Mouse (Mus musculus) adrenal gland, adult 8-10 months (tissue): Measurements from ENCODE around the gene Heatr1. TPM values are rescaled to one million over a fixed set of nuclear protein-coding genes. Genes with fewer than 3 reads are reported as not detected.
"Not testable (repeated sequence)": the region's sequence is repeated elsewhere in the genome, so short reads cannot be mapped to it uniquely, and the experiment has no call there.

Source experiments
- DNase-seq: peaks from one replicate; pipeline ENCODE4 v3.0.0; 2022
- total RNA-seq, 4 experiments: library from RNA; stranded (reverse); gene quantifications; 2 replicates each; pipeline ENCODE4 v1.2.4; 2022

Gene Heatr1
- total RNA-seq, 4 experiments from 2014 or later = 33.3 to 45.0 (median 35.6) TPM

DNA sequence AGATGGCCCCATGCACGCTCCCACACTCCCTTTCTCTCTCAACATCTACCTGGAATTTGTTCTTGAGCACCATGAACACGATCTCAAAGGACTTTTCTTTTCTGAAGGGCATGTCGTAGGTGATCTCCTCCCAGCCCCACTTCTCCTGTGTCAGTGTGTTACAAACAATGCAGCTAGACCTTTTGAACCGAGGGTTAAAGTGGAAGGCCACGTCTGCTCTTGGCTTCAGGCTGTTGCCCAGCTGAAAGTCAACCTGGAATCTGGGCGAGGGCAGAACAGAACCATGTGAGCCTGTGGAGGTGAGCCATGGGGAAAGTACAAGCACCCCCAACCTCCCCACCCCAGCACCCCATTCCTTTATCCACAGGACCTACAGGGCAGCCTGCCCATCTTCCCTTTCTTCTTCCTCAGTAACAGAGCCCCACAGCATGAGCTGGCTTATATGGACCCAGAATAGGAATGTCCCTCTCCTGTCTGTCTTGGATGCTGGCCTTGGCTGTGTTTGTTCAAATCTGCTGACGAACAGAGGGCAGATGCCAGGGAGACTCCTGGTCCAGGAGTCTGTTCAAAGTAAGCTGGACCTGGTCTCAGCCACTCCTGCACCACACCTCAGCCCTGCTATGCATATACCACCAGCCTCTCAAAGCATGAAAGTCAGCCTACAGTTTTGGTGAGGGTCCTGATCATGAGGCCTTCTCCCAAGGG lies 60.0 kb downstream of the Heatr1 start:
- DNase-seq = no peak

DNA sequence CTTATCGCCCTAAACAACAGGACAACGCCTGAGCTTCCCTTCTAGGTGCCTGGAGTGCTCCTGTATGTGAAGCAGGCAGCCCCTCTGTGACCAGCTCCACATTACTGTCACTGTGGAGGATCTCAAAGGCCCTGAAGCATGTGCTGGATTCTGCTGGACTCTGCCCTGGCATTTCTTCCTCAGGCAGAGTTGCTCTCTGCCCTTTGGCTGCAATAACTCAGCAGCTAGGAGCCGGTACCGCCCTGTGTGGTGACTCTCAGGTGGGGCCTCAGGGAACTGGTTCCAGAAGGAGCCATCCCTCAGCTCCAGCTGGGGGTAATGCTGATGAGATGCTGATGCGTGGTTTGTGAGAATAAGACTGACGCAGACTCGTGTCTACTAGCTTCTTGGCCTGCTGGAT lies 61.9 kb downstream of the Heatr1 start:
- no peak for DNase-seq

DNA sequence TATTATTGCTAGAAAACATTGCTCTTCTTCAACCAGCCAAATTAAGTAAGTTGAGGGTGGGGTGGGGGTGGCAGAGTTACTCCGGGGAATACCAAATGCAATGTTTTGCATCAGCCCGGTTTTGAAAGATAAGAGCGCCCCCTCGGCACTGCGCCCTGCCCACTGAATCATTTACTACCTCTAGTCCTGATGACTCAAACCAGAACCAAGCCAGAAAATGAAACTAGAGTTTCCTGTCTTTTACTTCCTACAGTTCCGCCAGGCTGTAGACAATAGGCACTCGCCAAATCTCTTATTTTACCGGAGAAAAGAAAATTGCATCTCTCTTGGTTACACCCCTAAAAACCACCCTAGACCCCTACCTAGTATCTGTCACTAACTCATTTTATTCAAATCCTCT lies 65.6 kb downstream of the Heatr1 start:
- DNase-seq = peak; percentile 57

DNA sequence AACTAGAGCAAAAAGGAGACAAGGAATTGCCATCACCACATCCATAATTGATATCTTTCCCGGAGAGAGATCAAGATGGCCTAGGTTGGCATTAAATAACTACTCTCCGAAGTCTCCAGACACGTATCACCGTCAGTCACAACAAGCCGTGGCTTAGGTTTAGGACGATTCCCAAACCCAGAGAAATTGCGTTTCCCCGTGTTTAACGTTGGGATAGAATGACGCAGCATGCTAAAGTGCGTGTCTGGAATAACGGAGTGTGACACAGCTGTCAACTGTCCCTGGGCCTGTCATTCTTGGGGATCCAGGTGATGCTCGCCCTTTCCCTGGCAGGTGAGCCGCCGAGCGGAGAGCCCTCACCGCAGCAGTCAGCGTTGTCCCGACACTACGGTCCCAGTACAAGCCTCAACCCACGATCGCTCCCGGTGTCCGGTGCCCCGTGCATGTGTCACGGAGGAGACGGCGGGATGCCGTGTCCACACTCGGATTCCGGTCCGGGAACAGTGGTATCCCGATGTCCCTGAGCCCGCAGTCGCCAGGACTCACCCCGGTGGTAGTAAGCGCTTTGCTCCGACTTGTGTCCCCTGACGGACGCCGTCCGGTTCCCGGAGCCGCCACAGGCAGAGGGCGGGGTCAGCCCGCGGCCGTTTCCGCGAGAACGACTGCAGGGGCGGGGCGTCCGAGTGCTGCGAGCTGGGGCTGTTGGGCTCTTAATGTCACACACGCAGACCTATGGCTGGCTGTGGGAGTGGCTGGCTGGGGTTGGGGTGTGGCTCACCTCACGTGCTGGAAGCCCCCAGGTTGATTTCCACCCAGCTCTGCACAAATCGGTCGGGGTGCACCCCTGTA lies 66.3 kb downstream of the Heatr1 start:
- peak; percentile 94 for DNase-seq

DNA sequence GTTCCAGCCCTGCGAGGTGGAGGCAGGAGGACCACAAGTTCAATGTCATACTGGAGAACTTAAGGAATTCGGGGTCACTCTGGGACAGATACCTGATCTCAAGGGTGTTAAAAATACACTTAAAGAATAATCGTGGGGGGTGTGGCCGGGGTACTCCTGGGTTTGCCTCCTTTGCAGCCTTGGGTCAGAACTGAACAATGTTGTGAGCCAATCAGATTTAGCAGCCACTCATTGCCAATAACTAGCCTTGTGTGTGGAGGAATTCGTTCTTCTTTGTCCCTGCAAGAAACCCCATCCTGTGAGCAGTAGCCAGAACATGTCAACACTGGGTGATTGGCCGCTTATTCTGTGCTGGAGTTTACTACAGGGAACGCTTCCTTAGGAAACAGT lies 66.9 kb downstream of the Heatr1 start:
- no peak for DNase-seq

DNA sequence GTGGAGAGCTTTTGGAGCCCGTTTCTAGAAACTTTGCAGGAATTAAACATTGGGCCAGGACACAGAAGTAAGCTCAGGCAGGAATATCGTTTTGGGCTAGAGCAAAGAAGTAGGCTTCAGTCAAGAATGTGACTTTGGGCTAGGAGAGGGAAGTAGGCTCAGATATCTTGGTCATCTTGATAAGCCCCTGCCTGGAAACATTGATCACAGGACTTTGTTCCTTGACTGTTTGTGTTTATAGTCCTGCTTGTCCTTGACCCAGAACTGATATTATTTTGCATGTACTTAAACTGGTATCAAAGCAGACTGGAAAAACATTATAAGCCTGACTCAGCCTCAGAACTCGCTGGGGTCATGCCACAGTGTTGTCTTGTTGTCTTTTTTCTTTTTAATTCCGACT lies 67.8 kb downstream of the Heatr1 start:
- DNase-seq = no peak

DNA sequence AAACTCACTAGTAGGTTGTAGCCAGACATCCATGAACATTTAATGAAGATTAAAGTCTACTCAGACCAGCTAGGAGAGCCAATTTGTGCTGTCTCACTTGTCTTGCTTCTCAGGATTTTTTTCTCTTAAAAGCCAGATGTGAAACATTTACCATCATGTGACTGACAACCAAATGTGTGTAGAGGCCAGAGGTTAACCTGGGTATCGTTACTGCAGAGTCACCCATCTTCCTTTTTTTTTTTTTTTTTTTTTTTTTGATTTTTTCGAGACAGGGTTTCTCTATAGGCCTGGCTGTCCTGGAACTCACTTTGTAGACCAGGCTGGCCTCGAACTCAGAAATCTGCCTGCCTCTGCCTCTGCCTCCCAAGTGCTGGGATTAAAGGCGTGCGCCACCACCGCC lies 69.3 kb downstream of the Heatr1 start:
- not testable (repeated sequence) for DNase-seq

DNA sequence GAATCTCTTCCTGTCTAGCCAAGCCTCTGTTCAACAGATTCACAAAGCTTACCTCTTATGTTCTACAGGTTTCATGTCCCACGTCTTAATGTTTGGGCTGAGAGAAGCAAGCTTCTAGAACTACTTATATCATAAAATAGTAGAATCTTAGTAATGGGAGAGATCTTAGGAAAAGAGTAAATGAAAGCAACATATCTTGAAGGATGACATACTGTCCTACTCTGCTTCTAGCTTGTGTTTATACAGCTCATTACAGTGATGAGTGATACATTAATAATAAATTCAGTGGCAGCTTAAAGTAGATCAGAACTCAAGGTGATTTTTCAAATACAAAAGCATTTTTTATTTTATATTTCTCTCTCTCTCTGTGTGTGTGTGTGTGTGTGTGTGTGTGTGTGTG lies 70.0 kb downstream of the Heatr1 start, which contains the start of gene Lgals8:
Gene Lgals8, minus strand, starts transcription at position 101 of the 400 bp plus-strand sequence.
- no peak for DNase-seq

DNA sequence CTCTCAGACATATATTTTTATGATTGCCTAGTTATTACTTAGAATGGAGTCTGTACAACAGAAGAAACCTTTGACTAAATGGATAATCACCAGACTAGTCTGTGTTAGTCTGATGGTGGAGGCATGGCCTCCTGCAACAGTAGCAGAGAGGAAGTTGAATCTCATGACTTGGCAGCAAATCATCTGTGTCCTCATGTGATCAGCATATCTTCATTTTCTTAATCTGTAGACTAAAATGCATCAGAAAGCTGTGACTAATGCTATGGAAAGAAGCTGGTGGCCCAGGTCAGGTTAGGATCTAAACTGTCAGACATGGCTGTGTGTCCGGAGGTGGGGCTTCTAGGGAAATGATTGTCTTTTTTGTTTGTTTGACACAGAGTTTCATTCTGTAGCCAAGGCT lies 73.7 kb downstream of the Heatr1 start:
- DNase-seq = no peak

DNA sequence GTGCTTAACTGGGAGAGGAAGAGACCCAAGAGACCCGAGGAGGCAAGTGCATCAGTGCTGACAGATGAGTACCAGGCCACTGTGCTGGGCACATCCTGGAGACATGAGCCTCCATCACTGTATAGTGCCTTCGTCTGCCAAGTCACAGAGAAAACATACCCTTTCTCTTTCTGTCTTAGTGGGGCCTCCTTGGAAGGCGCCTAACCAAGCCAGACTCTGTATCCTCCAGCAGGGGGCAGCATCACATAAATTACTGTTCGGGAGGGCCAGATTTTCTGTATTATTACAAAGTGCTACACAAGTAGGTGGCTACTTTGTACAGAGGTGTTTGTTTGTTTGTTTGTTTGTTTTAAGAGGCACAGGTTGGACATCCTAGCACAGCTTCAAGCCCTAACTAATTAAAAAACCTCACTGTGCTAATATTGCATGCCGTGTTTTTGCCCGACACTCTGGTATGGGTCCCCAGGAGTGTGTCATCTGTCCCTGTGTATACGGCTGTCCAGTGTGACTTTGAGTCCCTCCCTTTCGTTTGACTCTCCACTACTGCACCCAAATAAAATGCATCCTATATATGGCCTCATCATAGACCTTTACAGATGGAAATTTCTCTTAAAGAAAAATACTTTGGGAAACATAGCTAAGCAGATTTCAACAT lies 79.0 kb downstream of the Heatr1 start:
- DNase-seq = peak; percentile 30

DNA sequence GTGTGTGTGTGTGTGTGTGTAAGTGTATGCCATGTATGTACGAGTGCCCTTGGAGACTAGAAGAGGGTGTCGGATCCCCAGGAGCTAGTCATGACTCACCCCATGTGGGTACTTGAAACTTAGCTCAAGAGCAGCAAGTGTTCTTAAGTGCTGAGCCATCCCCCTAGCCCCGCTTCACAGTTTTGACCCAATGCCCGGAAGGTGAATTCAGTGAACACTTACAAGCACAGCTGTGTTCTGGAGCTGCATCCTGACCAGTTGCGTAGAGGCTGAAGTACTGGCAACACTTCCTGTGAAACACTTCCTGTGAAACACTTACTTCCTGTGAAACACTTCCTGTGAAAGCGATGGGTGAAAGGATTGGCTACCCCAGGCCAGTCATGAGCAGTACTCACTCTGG lies 80.4 kb downstream of the Heatr1 start:
- DNase-seq = no peak

DNA sequence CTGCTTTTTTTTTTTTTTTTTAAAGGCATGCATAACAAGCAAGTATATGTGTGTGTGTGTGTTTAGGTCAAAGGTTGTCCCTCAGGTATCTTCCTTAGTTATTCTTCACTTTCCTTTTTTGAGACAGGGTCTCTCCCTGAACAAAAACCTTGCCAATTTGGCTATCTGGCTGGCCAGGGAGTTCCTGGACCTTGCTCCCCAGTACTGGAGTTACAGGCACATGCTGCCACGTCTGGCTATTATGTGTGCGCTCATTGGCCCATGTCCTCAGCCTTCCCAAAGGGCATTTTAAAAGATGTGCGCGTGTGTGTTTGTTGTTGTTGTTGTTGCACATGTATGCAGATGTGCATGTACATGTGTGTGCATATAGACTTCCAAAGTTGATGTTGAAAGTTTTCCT lies 82.1 kb downstream of the Heatr1 start:
- no peak for DNase-seq

DNA sequence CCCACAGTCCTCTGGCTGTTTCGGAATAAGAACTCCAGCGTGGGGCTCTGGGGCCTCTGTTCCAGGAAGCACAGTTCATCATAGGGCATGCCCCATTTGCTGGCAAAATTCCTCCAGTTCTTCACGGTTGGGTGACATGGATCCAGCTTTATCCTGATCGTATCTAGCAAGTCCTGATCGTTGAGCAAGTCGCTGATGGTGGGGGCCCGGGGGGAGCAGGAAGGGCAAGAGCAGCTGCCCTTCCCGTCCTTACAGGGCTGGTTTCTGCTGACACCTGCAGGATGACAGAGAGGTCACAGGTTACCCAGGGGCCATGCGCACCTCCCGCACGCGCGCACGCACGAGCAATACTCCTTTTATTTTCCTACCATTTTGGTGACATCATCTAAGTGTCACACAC lies 83.5 kb downstream of the Heatr1 start:
- no peak for DNase-seq

DNA sequence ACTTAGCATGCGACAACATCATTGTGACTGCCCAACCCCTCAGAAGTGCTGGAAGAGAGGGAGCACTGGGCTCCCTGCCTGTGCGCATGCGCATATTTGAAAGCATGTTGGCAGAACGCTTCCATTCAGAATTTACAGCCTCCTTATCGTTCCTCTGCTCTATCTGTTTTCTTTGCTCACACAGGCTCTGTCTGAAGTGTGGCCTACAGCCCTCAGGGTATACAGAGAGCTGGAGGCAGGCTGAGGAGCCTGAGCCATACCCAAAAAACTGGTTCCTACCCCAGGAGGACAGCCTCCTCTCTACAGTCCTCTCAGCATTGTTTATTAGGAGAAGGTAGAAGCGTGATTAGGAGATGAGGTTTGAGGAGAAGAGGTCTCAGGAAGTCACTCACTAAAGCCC lies 85.0 kb downstream of the Heatr1 start:
- DNase-seq = no peak

DNA sequence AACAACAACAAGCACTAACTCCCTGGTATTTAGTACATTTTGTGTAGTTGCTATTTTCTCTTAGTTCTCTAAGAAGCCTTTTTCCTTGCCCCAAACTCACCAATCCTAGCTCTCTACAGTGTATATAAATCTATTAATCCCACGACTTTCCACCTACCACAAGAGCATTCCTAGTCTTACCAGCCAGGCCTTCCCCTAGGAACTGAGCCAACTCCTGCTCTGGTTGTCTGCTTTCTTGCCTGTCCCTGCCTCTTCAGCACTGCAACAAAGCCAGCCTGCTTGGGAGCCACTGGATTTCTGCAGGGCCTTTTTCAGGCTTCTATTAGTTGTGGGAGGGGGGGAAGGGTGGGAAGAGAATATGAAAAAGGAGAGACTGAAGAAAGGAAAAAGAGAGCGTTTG lies 90.4 kb downstream of the Heatr1 start:
- DNase-seq = no peak

DNA sequence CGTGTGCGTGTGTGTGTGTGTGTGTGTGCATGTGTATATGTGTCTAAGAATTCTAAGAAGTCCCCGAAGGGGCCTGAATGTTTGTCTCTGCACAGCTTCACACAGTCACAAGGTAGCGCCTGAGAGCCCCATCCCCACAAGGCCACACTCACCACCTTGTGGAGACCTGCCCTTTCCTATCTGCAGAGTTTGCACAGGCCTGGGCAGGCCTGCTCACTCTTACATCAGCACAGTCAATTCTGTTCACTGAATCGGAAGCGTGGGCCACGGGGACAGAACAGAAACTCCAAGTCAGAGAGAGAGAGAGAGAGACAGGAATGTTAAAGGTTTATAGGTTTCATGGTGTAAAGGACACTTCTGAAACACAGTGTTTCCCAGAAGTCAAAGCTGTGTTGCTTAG lies 90.8 kb downstream of the Heatr1 start:
- no peak for DNase-seq

Other genes with a start within 250 kb of the Heatr1 start
- gene Mtr, start 136.9 kb upstream of the Heatr1 start, total RNA-seq = 10 to 100 TPM; 23.9 to 31.1 (median 29.8) TPM
- gene Actn2, start 54.3 kb upstream of the Heatr1 start, total RNA-seq = 1 to 10 TPM in 3 of 4 experiments, under 1 TPM in 1; 0.45 to 2.4 (median 1.7) TPM
- 100 to 1,000 TPM in 2 of 4 experiments, 10 to 100 TPM in 2; 74.5 to 127 (median 102) TPM for gene Lgals8, start 69.9 kb downstream of the Heatr1 start, total RNA-seq
- under 1 TPM; 0.06 to 0.24 (median 0.08) TPM for gene Edaradd, start 125.4 kb downstream of the Heatr1 start, total RNA-seq
- gene Ero1lb, start 170.8 kb downstream of the Heatr1 start, total RNA-seq = 10 to 100 TPM; 17.7 to 24.2 (median 21.4) TPM